Mouse (Mus musculus) myocyte (in vitro differentiated cells): ENCODE results near the gene Pglyrp2.

Experiments used
- E2F4 ChIP-seq: IDR thresholded peaks from one replicate; pipeline ENCODE4 v1.6.1; 2011; ENCODE audit warnings: mild to moderate bottlenecking, control low read depth, moderate library complexity; ENCODE audit not compliant: insufficient read depth
- MAX ChIP-seq: IDR thresholded peaks from one replicate; pipeline ENCODE4 v1.6.1; 2011; ENCODE audit warnings: low read depth, mild to moderate bottlenecking, control low read depth
- MYOD1 ChIP-seq, 3 experiments: IDR thresholded peaks; one replicate each; pipeline ENCODE4 v1.6.1; 2011; ENCODE audit warnings: control low read depth in 2 of 3, low read depth in 2 of 3, mild to moderate bottlenecking in 2 of 3, moderate library complexity in 1 of 3; ENCODE audit not compliant: insufficient read length in 2 of 3, control insufficient read depth in 1 of 3
- POLR2A ChIP-seq: IDR thresholded peaks from one replicate; pipeline ENCODE4 v1.6.1; 2011; ENCODE audit warnings: low read depth, mild to moderate bottlenecking, control low read depth, moderate library complexity; ENCODE audit not compliant: insufficient read length
- TCF12 ChIP-seq: IDR thresholded peaks from one replicate; pipeline ENCODE4 v1.6.1; 2011; ENCODE audit warnings: mild to moderate bottlenecking, control low read depth; ENCODE audit not compliant: poor library complexity, insufficient read depth, severe bottlenecking
- USF1 ChIP-seq: IDR thresholded peaks from one replicate; pipeline ENCODE4 v1.6.1; 2011; ENCODE audit warnings: low read depth, mild to moderate bottlenecking, control low read depth, moderate library complexity

DNA sequence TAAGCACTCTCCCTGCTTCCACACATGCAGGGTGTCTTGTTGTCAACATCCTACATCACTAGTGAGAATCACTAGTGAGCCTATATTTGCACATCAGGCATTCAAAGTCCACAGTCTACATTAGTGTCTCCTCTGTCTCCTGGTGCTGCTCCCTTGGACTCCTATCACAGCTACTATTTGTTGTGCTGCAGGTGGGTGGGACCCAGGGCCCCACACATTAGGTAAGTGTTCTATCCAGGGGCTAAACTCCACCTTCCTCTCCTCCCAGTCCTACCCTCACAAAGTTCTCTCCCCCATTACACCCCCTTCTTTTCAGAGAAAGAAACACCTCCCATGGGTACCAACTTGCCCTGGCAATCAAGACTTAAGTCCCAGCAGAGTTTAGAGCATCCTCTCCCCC is 2.6 kb upstream of the Pglyrp2 start:
- TF ChIP-seq TCF12 (no peak), POLR2A (no peak), USF1 (no peak), MYOD1 (IDR thresholded peaks at IDR 0.05; ENCODE audit: control insufficient read depth in 1 of 3, insufficient read length in 2 of 3, low read depth in 2 of 3) (no peak), E2F4 (no peak), MAX (no peak)
